Mouse (Mus musculus): ENCODE measurements at regions not wholly inside any gene's neighbourhood (a gene's known extent, or its start where the extent isn't known, plus 50 kb on each side); places are given as distances from the start of the nearest gene placed in this dataset.
"Not testable (repeated sequence)": the region's sequence is repeated elsewhere in the genome, so short reads cannot be mapped to it uniquely, and the experiment has no call there.

DNA sequence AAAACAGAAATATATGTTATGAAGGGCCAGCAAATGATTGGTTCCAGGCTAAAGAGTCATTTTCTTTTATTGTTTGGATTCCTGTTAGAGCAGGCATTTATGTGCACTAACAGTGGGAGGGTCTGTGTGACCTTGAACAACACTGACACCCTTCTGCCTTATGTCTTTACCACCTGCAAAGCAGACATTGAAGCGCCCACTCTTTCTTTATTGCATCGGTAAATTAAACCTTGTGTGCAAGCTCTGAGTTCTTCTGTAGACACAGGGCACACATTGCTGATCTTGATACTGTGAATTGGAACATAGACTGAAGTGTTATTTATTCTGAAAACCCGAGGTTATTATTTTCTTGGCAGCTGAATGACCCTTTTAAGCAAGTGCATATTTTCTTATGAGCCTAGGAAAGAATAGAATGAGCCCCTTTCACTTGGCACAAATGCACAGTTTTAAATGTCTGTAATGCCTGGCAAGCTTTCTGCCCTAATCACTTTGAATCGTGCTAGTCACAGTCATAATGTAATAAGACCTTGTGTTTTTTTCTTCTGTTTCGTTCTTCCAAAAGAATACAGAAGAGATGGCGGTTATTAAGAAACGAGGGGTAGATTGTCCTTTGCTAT is 125.1 kb upstream of the Cobl start:
- DNase-seq (ENCODE audit: low spot score in 2 of 2), result no peak

DNA sequence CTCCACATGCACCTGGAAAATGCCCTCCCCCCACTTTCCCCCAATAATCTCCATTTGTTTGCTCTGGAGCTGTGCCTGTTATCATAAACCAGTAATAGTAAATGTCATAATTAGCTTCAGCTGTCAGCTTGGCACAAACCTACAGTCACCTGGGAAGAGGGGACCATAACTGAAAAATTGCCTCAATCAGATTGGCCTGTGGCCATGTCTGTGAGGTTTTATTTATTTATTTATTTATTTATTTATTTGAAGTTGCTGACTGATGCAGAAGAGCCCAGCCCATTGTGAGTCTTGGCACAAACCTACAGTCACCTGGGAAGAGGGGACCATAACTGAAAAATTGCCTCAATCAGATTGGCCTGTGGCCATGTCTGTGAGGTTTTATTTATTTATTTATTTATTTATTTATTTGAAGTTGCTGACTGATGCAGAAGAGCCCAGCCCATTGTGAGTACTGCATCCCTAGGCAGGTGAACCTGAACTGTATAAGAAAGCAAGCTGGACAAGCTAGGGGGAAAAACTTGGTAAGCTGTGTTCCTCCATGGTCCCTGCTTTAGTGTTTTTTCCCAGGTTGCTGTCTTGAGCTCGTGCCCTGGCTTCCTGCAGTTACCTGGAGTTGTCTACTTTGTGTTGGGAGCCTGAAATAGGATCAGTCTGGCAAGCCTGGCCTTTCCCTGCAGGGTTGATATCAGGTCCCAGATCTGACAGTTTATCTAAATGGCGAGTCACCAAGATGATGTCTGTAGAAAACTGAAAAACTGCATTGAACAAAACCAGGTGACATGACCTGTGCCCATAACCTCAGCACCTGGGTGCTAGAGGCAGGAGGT is 120.3 kb upstream of the Cobl start:
- DNase-seq (ENCODE audit: low spot score in 2 of 2), result not testable (repeated sequence)

- DNase-seq (ENCODE audit: low spot score in 2 of 2), result peak; percentile 13 to 59
These were observed 114.3 kb upstream of the Cobl start for GRCm38 (mm10) chr11:12578999-12579576.

DNA sequence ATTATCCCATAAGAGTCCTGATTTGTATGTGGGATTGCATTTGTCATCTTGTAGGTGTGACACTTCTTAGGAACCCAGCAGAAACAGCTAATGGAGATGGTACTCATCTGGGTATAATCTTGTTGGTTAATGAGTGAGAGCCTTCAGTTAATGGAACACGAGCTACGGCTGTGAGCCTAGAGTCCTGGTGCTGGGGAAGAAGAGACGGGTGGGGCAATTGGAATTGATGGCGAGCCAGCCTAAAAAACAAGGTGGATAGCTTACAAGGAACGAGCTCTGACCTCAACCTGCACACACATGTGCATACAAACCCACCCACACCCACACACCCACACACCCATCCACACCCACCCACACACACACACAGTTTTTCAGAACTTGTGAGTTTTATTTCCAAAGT is 94.9 kb upstream of the Cobl start:
- DNase-seq (ENCODE audit: low spot score in 2 of 2), result no peak

DNA sequence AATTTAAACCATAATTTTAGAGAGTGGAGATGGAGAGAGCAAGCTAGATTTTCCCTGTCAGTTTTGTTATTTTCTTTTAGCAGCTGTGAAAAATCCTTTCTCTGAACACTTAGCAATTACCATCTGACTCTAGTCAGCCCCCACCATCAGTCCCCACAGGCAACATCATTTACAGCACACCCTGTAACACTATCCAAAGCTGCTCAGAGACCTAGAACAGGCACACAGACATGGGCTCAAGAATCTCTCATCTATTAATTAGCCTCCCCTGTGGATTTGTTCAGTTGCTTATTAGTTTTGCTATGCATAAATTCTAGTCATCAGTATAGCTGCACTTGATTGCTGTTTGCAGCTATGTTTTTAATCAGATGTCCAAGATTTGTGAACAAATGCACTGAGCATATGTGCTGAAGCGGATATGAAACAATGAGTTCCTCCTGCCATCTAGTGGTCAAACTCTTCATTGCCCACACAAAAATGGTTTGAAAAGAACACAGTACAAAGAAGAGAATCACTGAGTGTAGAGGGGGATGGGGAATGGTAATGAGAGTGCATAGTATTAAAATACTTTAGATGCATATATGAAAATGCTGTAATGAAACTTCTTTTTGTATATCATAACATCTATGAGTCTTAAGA is 94.4 kb upstream of the Cobl start:
- DNase-seq (ENCODE audit: low spot score in 2 of 2), result no peak

DNA sequence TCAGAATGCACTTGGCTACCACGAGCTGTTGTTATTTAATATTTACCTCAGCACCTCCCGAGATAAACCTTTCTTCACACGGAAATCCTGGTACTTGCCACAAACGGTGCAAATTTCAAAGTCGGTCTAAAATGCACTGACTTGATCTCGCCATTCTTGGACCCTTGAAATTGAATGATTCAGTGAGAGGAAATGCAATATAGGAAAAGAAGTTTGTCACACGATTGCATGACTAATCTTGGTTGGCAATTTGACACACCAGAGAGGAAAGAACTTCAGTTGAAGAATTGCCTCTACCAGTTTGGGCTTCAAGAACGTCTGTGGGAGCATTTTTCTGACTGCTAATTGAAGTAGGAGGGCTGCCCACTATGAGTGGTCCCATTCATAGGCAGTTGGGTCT is 93.4 kb upstream of the Cobl start:
- no peak for DNase-seq (ENCODE audit: low spot score in 2 of 2)

DNA sequence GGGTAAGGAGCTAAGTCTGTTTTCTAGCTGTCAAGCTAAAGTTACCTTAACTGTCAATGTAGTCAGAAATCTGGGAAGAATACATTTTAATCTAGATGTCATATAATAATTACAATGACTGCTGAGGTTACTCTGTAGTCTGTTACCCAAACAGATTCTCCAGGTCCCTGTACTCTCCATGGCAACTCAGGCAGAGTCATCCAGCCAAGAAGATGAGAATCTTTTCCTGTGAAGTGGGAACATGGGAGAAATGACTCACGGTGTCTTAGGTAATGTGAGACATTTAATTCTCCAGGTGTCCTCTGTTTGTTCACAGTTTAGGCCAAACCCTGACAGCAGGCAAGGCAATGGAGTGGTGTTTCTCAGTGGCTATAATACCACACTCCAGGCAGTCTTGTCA is 81.0 kb upstream of the Cobl start:
- no peak for DNase-seq (ENCODE audit: low spot score in 2 of 2)

DNA sequence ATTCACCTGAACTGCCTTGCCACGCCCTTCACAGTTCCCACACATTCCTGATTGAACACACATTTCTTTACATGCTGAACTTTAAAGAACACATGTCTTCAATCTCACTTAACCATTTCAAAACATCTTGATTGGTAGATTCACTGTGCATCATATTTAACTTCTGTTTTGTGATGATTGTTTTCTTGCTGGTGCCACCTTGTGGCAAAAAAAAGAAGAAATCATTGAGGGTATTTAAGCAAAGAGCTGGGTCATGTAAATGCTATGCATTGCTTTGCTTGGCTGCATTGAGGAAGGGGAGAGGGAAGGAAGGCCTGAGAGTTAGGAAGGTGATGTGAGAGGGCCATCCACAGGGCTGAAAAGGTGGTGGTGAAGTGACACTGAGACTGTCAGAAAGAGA is 78.3 kb upstream of the Cobl start:
- no peak for DNase-seq (ENCODE audit: low spot score in 2 of 2)

GRCm38 (mm10) chr11:12540333-12540870 is 75.6 kb upstream of the Cobl start:
- DNase-seq (ENCODE audit: low spot score in 2 of 2), result peak; percentile 15 to 18

DNA sequence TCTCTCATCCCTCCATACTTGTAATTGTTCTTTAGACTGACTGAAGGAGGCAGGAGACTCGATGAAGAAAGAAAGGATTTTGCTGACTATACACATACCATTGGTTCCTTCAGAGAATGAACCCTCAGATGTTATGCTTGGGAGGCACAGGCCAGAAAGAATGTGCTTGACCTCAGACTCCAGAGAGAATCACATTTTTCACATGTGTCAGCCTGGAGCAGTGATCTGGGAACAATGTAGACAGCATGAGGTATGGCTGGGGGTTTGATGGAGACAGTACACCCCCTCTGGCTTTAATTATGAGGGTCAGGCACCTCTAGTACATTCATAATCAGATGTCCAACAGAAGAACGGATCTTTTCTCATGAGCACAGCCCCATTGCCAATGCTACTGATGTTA is 70.3 kb upstream of the Cobl start:
- DNase-seq (ENCODE audit: low spot score in 2 of 2), result no peak

DNA sequence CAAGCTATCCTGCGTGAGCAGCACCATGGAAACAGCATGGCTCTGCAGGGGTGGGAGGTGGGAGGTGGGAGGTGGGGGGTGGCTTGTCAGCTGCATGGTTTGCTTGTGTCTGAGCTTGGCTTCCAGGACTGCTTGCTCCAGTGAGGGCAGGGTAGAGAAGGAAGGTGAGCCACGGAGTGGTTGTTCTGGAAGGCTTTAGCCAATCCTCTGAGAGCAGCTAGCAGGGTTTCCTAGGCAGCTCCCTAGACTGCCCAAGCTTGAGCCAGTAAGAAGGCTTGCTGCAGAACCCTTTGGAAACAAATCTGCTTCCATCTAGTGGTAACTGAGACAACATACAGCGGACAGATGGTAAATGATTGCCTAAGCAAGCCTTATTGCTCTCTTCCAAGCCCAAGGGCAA is 67.5 kb upstream of the Cobl start:
- DNase-seq (ENCODE audit: low spot score in 2 of 2), result peak; percentile 44 to 76

GRCm38 (mm10) chr11:12522063-12522462 is 57.3 kb upstream of the Cobl start:
- not testable (repeated sequence) for DNase-seq (ENCODE audit: low spot score in 2 of 2)

- peak in 1 of 2 experiments; percentile 15 for DNase-seq (ENCODE audit: low spot score in 2 of 2)
These were observed 56.5 kb upstream of the Cobl start for GRCm38 (mm10) chr11:12521286-12521685.

DNA sequence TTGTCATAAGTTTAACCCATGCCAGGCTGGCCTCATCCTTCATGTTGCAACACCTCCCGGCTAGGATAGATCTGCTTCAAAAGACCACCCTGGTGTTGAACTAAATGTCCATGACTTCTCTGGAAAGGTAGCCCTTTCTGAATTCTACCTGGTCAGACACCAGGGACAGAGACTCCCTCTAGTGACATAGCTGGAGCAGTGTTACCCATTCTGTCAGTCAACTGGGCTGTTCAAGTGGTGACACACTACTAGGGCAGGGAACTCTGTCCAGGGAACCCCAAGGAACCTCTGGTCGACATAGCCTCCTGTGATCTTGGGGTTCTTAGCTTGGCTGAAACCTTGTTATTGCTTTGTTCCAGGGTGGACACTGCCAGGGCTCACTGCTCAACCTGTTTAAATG is 51.6 kb upstream of the Cobl start:
- no peak for DNase-seq (ENCODE audit: low spot score in 2 of 2)
